Mouse (Mus musculus) intestine, embryonic 15.5 days (tissue): ENCODE measurements around the gene Tec. TPM values are rescaled to one million over a fixed set of nuclear protein-coding genes. Genes with fewer than 3 reads are reported as not detected.
A peak's percentile ranks its signal among the peaks of the same experiment; 100 is the strongest.

ENCODE experiments used
- ATAC-seq: fragments of 200-750 bp; cut with Nextera tagmentation; 2 replicates; pipeline ENCODE4 v1.8.0; 2017; ENCODE audit warnings: moderate TSS enrichment, moderate library complexity
- H3K27ac ChIP-seq: fragments of 300-500 bp; sonication (generic); 2 replicates; pipeline ENCODE4 v1.5.1; 2015; ENCODE audit warnings: mild to moderate bottlenecking, inconsistent platforms
- H3K27me3 ChIP-seq: fragments of 300-500 bp; sonication (generic); replicated peaks from 2 replicates; pipeline ENCODE4 v1.6.1; 2015; ENCODE audit warnings: inconsistent platforms
- H3K36me3 ChIP-seq: fragments of 300-500 bp; sonication (generic); 2 replicates; pipeline ENCODE4 v1.6.1; 2015; ENCODE audit warnings: inconsistent platforms
- H3K4me1 ChIP-seq: fragments of 300-500 bp; sonication (generic); replicated peaks from 2 replicates; pipeline ENCODE4 v1.6.1; 2015; ENCODE audit warnings: inconsistent platforms
- H3K4me2 ChIP-seq: fragments of 300-500 bp; sonication (generic); replicated peaks from 2 replicates; pipeline ENCODE4 v1.6.1; 2015; ENCODE audit warnings: mild to moderate bottlenecking, inconsistent platforms
- H3K4me3 ChIP-seq: fragments of 300-500 bp; sonication (generic); replicated peaks from 2 replicates; pipeline ENCODE4 v1.5.1; 2015; ENCODE audit warnings: inconsistent platforms
- H3K9ac ChIP-seq: fragments of 300-500 bp; sonication (generic); 2 replicates; pipeline ENCODE4 v1.6.1; 2015; ENCODE audit warnings: inconsistent platforms
- H3K9me3 ChIP-seq: fragments of 300-500 bp; sonication (generic); 2 replicates; pipeline ENCODE4 v1.6.1; 2016; ENCODE audit warnings: inconsistent platforms
- WGBS: fragments of 180-500 bp; shearing (Covaris S2); methylation state at CpG from one replicate; pipeline ENCODE4 v1.1.7; 2015; 5-methylcytosine and 5-hydroxymethylcytosine counted together
- polyA plus RNA-seq: library from polyadenylated mRNA; unstranded; fragments of >200 nt; fragmentation: Nextera tagmentation; extraction: Ambion mirVana; gene quantifications from 2 replicates; pipeline ENCODE4 v1.2.1, GENCODE M21; 2015

The Tec gene
- polyA plus RNA-seq, 1 experiment from 2014 or later = 12.8 TPM

DNA sequence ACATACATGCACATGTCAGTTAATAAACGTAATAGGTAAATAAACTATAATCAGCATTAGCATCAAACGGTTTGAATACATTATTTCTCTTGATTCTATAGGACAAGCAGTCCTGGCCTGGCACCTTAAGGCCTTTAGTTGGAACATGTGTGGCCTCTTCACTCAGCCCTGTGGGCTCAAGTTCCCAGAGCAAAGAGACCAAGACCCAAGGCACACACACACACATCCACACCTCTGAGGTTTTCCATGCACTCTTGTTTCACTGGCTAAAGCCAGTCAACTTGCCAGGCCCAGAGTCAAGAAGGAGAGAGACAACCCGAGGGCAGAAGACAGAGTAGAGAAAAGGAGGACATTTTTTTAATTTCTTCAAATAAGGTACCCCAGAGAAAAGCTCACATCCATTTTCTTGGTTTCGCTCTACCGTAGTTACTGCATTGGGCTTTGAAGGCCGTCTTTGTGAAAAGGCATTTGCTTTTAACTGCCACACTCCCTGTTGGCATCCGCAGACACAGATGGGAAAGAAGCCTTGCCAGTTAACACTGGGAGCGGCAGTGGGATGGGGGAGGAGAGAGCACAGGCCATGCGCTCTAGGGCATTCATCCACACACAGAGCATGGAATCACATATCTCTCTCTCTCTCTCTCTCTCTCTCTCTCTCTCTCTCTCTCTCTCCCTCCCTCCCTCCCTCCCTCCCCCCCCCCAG is 22.2 kb downstream of the Tec start:
- H3K9ac ChIP-seq = no peak overlapping the region
- H3K4me3 ChIP-seq = no peak overlapping the region
- ATAC-seq = peak; percentile 47; the same call in 1 of the 2 replicates
- no peak overlapping the region for H3K4me2 ChIP-seq
- H3K4me1 ChIP-seq = peaks cover 12% of the 10 kb centered on the region; the same call in 1 of the 2 replicates
- H3K27ac ChIP-seq = no peak overlapping the region
- no peaks in the 10 kb centered on the region for H3K27me3 ChIP-seq
- no peaks in the 10 kb centered on the region for H3K36me3 ChIP-seq
- WGBS = 80% methylated on average over 9 of the region's 9 CpGs
- no peaks in the 10 kb centered on the region for H3K9me3 ChIP-seq

DNA sequence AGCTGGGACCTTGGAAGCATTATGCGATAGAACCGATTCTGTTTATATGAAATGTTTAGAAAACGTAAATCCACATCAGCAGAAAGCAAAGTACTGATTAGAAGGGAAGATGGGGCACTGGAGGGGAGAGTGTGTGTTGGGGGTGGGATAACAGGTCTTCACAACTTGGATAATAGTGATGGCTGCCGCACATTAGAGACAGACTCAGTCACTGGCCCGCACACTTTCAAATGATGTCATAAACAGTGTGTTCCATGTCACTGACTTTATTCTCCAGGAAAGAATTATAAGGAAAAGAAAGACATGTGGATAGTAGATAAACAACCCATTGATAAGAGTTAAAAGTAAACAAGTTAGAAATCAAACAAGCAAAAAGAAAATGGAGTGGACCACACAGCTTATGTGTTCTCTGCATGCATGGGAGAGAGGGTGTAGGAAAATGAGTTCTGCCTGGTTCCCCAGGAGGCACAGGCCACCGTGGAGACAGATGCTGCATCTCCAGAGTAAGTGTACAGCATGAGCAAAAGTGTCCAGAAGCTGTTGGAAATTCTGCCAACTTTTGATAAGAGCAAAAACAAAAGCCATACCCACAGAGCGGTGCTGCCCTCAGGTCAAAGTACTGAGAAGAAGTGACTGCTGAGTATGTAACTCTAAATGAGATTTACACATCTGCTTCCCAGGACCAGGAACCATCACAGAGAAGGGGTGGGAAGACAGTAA is 23.3 kb downstream of the Tec start:
- Histone ChIP-seq H3K9ac (no peak overlapping the region), H3K27ac (peak overlapping the region; percentile 22; the same call in 1 of the 2 replicates), H3K9me3 (no peaks in the 10 kb centered on the region), H3K27me3 (no peaks in the 10 kb centered on the region), H3K36me3 (0 out of 2 replicates have a peak, but pooled peaks cover 3% of the 10 kb centered on the region), H3K4me1 (peaks cover 11% of the 10 kb centered on the region; the same call in 1 of the 2 replicates), H3K4me2 (no peak overlapping the region), H3K4me3 (no peak overlapping the region)
- ATAC-seq = 0 out of 2 replicates have a peak, but pooled peaks have one; percentile 29
- 45% methylated on average over 7 of the region's 7 CpGs for WGBS

GRCm38 (mm10) chr5:72844294-72844693 is 24.0 kb downstream of the Tec start:
- Histone ChIP-seq H3K27me3 (no peaks in the 10 kb centered on the region), H3K9me3 (no peaks in the 10 kb centered on the region), H3K36me3 (0 out of 2 replicates have a peak, but pooled peaks cover 3% of the 10 kb centered on the region), H3K9ac (no peak overlapping the region), H3K4me3 (no peak overlapping the region), H3K4me1 (peaks cover 11% of the 10 kb centered on the region; the same call in 1 of the 2 replicates), H3K4me2 (no peak overlapping the region), H3K27ac (peak overlapping the region; percentile 22; the same call in 1 of the 2 replicates)
- ATAC-seq = 0 out of 2 replicates have a peak, but pooled peaks have one; percentile 29
- 24% methylated on average over 2 of the region's 2 CpGs for WGBS

- WGBS = 76% methylated on average over 3 of the region's 3 CpGs
- Histone ChIP-seq H3K9me3 (no peaks in the 10 kb centered on the region), H3K4me1 (peaks cover 4% of the 10 kb centered on the region; the same call in 1 of the 2 replicates), H3K9ac (no peak overlapping the region), H3K4me2 (no peak overlapping the region), H3K27ac (no peak overlapping the region), H3K36me3 (0 out of 2 replicates have a peak, but pooled peaks cover 3% of the 10 kb centered on the region), H3K4me3 (no peak overlapping the region), H3K27me3 (no peaks in the 10 kb centered on the region)
- peak; percentile 49; the same call in 1 of the 2 replicates for ATAC-seq
Measured at GRCm38 (mm10) chr5:72839655-72840054, 28.6 kb downstream of the Tec start.

DNA sequence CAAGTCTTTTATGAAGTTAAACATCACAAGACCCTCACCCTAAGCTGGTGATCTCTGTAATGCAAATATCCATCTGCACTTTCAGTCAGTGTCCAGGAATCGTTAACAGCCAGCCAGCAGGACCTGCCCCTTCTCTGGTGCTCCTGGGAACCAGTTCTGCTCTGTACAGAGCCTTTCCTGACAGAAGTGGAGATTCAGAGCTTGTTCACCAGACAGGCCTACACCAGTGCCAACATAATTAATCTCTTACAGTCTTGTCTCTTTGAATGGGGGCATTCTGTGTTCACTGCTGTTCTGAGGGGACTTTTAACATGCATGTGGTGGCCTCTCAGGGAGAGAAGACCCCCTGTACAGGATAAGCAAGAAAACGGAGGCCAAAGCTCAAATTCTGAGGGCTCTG is 29.3 kb downstream of the Tec start:
- H3K4me3 ChIP-seq = no peak overlapping the region
- 42% methylated on average over 2 of the region's 2 CpGs for WGBS
- H3K4me2 ChIP-seq = no peak overlapping the region
- no peak overlapping the region for H3K27ac ChIP-seq
- H3K4me1 ChIP-seq = no peaks in the 10 kb centered on the region
- 0 out of 2 replicates have a peak, but pooled peaks cover 3% of the 10 kb centered on the region for H3K36me3 ChIP-seq
- H3K9ac ChIP-seq = no peak overlapping the region
- no peaks in the 10 kb centered on the region for H3K27me3 ChIP-seq
- H3K9me3 ChIP-seq = no peaks in the 10 kb centered on the region
- no peak for ATAC-seq

DNA sequence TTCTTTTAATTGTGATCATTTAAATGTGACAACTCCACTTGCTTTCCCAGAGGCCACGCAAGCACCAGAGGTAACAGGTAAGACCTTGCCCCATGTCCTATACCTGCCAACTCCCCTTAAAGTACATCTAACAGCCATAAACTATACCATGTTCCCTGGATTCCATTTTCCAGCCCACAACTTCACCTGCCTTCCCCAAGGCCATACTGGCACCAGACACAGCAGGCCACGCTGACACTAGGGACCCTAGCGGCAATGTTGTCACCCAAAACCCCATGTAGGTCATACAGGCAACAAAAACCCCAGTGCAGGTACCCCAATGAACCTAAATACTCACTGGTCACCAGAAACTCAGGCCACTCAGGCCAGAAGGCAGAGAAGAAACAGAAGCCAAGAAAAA is 32.6 kb downstream of the Tec start:
- Histone ChIP-seq H3K9ac (no peak overlapping the region), H3K4me1 (peaks cover 5% of the 10 kb centered on the region; the same call in 1 of the 2 replicates), H3K27me3 (no peaks in the 10 kb centered on the region), H3K4me3 (no peak overlapping the region), H3K36me3 (0 out of 2 replicates have a peak, but pooled peaks cover under 1% of the 10 kb centered on the region), H3K4me2 (no peak overlapping the region), H3K9me3 (no peaks in the 10 kb centered on the region), H3K27ac (no peak overlapping the region)
- 88% methylated on average over 3 of the region's 3 CpGs for WGBS
- no peak for ATAC-seq

DNA sequence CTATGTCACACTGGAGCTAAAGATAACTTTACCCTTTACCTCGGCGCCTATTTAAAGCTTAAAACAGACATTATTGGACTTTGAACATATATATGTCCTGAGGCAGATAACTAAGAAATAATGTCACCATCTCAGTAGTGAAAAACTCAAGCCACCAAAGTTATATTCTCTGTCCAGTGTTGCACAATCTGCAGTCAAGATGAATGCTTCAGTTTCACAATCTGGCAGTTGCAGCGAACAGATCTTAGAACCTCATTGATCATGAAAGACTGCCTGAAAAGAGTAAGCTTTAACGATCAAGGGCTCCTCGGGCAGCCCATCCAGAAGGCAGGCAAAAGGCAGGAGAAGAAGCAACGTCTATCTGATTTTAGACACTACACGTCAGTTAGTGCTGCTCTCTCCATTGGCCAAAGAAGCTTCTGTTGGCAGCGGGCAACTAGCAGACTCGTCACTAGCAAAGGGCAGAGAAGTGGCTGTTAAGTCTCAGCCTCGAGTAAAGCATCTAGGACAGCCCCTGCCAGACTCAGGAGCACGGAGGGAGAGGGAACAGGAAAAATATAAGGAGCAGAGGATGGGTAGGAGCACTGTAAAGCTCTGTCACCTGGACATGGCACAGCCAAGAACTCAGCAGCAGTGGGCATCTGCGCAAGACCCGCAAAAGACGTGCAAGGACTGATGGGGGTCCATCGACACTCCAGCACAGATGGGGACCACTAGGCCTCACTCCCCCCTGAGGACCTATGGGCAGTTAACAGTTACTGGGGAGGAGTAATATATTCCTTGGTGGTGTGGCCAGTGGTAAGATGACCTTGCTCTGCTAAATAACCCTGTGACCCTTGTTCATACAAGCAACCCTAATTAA is 35.1 kb downstream of the Tec start:
- peak; percentile 47; the same call in 1 of the 2 replicates for ATAC-seq
- no peak overlapping the region for H3K9ac ChIP-seq
- H3K9me3 ChIP-seq = no peaks in the 10 kb centered on the region
- 67% methylated on average over 15 of the region's 15 CpGs for WGBS
- peak overlapping the region; percentile 14; the same call in 1 of the 2 replicates for H3K4me2 ChIP-seq
- H3K27me3 ChIP-seq = no peaks in the 10 kb centered on the region
- no peak overlapping the region for H3K4me3 ChIP-seq
- H3K4me1 ChIP-seq = peaks cover 5% of the 10 kb centered on the region; the same call in 1 of the 2 replicates
- no peak overlapping the region for H3K27ac ChIP-seq
- H3K36me3 ChIP-seq = no peaks in the 10 kb centered on the region

DNA sequence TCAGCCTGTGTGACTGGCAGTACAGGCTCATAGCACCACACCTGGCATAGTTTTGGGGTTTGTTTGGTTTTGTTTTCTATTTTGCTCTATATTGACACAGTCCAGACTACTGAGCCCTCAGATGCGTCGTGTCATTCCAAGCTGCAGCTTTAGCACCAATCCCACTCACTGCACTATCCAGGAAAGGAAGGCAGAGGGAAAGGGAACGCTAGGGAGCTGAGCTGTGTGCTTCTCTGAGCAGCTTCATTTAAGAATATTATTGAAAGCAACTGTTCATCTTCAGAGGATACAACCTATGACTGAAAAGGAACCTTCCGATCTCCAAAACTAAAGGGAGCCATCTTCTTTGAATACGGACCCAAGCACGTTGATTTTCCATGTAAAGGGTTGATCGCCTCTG is 36.1 kb downstream of the Tec start:
- 84% methylated on average over 7 of the region's 7 CpGs for WGBS
- Histone ChIP-seq H3K27me3 (no peaks in the 10 kb centered on the region), H3K27ac (no peak overlapping the region), H3K9me3 (no peaks in the 10 kb centered on the region), H3K4me3 (no peak overlapping the region), H3K36me3 (no peaks in the 10 kb centered on the region), H3K4me2 (no peak overlapping the region), H3K9ac (no peak overlapping the region), H3K4me1 (peaks cover 5% of the 10 kb centered on the region; the same call in 1 of the 2 replicates)
- ATAC-seq = no peak

- H3K4me2 ChIP-seq = no peak overlapping the region
- 85% methylated on average over 5 of the region's 5 CpGs for WGBS
- peaks cover 5% of the 10 kb centered on the region; the same call in 1 of the 2 replicates for H3K4me1 ChIP-seq
- H3K27ac ChIP-seq = no peak overlapping the region
- no peak for ATAC-seq
- no peak overlapping the region for H3K9ac ChIP-seq
- no peaks in the 10 kb centered on the region for H3K36me3 ChIP-seq
- H3K9me3 ChIP-seq = no peaks in the 10 kb centered on the region
- no peaks in the 10 kb centered on the region for H3K27me3 ChIP-seq
- no peak overlapping the region for H3K4me3 ChIP-seq
Measured at GRCm38 (mm10) chr5:72830988-72831610, 37.2 kb downstream of the Tec start.

DNA sequence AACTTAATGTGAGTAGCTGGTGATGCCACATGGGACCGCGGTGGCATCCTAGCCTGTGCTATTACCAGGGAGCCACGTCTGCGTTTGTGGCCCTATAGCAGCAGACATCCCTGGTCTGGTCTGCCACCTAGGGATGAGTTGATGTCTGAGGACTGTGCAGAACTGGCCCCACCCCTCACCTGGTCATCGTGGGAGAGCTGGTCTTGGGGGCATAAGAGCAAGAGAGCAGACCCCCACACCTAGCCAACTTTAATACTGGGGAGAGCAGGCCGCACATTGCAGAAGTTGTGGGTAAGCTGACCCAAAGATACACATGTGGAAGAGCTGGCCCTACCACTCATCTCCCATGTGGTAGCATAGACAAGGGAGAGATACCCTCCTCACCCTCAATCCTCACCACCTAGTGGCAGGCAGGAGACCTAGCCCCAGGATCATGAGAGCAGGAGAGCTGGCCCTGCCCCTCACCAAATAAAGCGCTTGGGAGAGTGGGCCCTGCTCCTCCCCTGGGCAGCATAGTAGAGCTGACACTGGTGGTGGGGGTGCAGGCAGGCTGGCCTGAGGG is 38.7 kb downstream of the Tec start:
- Histone ChIP-seq H3K27ac (no peak overlapping the region), H3K4me3 (no peak overlapping the region), H3K36me3 (no peaks in the 10 kb centered on the region), H3K9ac (no peak overlapping the region), H3K4me2 (no peak overlapping the region), H3K27me3 (no peaks in the 10 kb centered on the region), H3K9me3 (no peaks in the 10 kb centered on the region), H3K4me1 (peaks cover 5% of the 10 kb centered on the region; the same call in 1 of the 2 replicates)
- 83% methylated on average over 7 of the region's 7 CpGs for WGBS
- ATAC-seq = 0 out of 2 replicates have a peak, but pooled peaks have one; percentile 30

DNA sequence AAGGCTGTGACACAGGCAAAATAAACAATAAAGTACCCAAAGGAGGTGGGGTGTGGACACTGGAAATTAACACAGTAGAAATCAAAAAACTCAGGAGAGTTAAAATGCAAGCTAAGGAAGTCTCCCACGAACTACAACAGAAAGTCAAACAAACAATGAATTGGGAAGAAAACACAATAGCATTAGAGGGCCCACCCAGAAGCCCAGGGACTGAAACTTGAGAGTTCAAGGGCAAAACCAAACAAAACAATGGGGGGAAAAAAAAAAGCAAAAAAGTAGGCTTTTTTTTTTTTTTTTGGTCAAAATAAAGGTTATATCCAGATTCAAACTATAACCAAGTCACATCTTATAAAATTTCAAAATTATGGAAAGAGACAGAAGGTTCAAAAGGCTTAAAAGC is 39.9 kb downstream of the Tec start:
- no peaks in the 10 kb centered on the region for H3K27me3 ChIP-seq
- WGBS = 34% methylated on average over 1 of the region's 1 CpGs
- H3K4me2 ChIP-seq = no peak overlapping the region
- H3K36me3 ChIP-seq = no peaks in the 10 kb centered on the region
- no peak for ATAC-seq
- peaks cover 4% of the 10 kb centered on the region; the same call in 1 of the 2 replicates for H3K4me1 ChIP-seq
- no peaks in the 10 kb centered on the region for H3K9me3 ChIP-seq
- H3K9ac ChIP-seq = no peak overlapping the region
- no peak overlapping the region for H3K4me3 ChIP-seq
- no peak overlapping the region for H3K27ac ChIP-seq
